Mouse (Mus musculus) CH12.LX (cell line): ENCODE measurements around the gene Skap1. TPM values are rescaled to one million over a fixed set of nuclear protein-coding genes. Genes with fewer than 3 reads are reported as not detected.

Experiments
- DNase-seq: peaks from one replicate; pipeline ENCODE4 v3.0.0-alpha.2; 2013; ENCODE audit errors: extremely low read depth
- H3K27ac ChIP-seq: 2 replicates; pipeline ENCODE4 v1.5.1; 2012; ENCODE audit warnings: low read depth, mild to moderate bottlenecking, control low read depth, moderate library complexity; ENCODE audit not compliant: insufficient read depth
- H3K27me3 ChIP-seq: replicated peaks from 2 replicates; pipeline ENCODE3; 2012; ENCODE audit warnings: inconsistent platforms
- H3K36me3 ChIP-seq, 2 experiments: replicated peaks in 1 of 2; 2 replicates each; pipeline versions ENCODE3 to v1.6.1; 2012; ENCODE audit warnings: inconsistent platforms in 1 of 2, low read length in 1 of 2, mild to moderate bottlenecking in 1 of 2, mixed read lengths in 1 of 2, moderate library complexity in 1 of 2; ENCODE audit not compliant: control insufficient read depth in 1 of 2, insufficient read depth in 1 of 2
- H3K4me1 ChIP-seq, 2 experiments: 2 replicates each; pipeline ENCODE4 v1.6.1; 2012; ENCODE audit warnings: inconsistent platforms in 1 of 2, moderate library complexity in 1 of 2; ENCODE audit not compliant: insufficient read depth in 2 of 2, control insufficient read depth in 1 of 2
- H3K4me2 ChIP-seq: 2 replicates; pipeline ENCODE4 v1.6.1; 2012; ENCODE audit warnings: low read depth, mild to moderate bottlenecking, control low read depth; ENCODE audit not compliant: poor library complexity, insufficient read depth, severe bottlenecking
- H3K4me3 ChIP-seq, 3 experiments: fragments of 150-350 bp in 1 of 3; sonication (generic) in 1 of 3; replicated peaks in 1 of 3; 2 replicates each; pipeline versions ENCODE3 to v1.5.1; 2011 to 2012; ENCODE audit warnings: low read depth in 2 of 3, low read length in 2 of 3, mild to moderate bottlenecking in 2 of 3, moderate library complexity in 2 of 3, control low read depth in 1 of 3, improper control_type of control experiment in 1 of 3, inconsistent platforms in 1 of 3, mixed read lengths in 1 of 3; ENCODE audit not compliant: poor library complexity in 1 of 3
- H3K79me2 ChIP-seq: replicated peaks from 2 replicates; pipeline ENCODE4 v1.6.1; 2012; ENCODE audit warnings: mild to moderate bottlenecking, moderate library complexity; ENCODE audit not compliant: control insufficient read depth, poor library complexity, insufficient read depth, severe bottlenecking; ENCODE audit errors: extremely low read depth
- H3K9ac ChIP-seq: 2 replicates; pipeline ENCODE4 v1.6.1; 2012; ENCODE audit warnings: low read depth, mild to moderate bottlenecking, control low read depth, moderate library complexity; ENCODE audit not compliant: insufficient read depth
- H3K9me3 ChIP-seq: replicated peaks from 2 replicates; pipeline ENCODE3; 2012; ENCODE audit warnings: low read length, inconsistent platforms, mixed read lengths
- CHD1 ChIP-seq: IDR thresholded peaks from 2 replicates; pipeline ENCODE4 v1.6.1; 2012; ENCODE audit warnings: low read depth, low read length, improper control_type of control experiment, inconsistent platforms
- CHD2 ChIP-seq: IDR thresholded peaks from 2 replicates; pipeline ENCODE4 v1.6.1; 2011; ENCODE audit warnings: low read length, improper control_type of control experiment
- CTCF ChIP-seq, 2 experiments: IDR thresholded peaks in 1 of 2; conservative IDR thresholded peaks in 1 of 2; 2 replicates each; pipeline ENCODE4 v1.5.1; 2011 to 2012; ENCODE audit warnings: low read depth in 2 of 2, low read length in 2 of 2, improper control_type of control experiment in 1 of 2, inconsistent platforms in 1 of 2, mild to moderate bottlenecking in 1 of 2, moderate library complexity in 1 of 2
- ELF1 ChIP-seq: IDR thresholded peaks from 2 replicates; pipeline ENCODE4 v1.6.1; 2014; ENCODE audit warnings: low read depth, mild to moderate bottlenecking, inconsistent platforms, low read length, improper control_type of control experiment
- EP300 ChIP-seq: IDR thresholded peaks from 2 replicates; pipeline ENCODE4 v1.6.1; 2011; ENCODE audit warnings: low read length, improper control_type of control experiment
- HCFC1 ChIP-seq: IDR thresholded peaks from 2 replicates; pipeline ENCODE4 v1.6.1; 2012; ENCODE audit warnings: low read depth, mild to moderate bottlenecking, inconsistent platforms, low read length, improper control_type of control experiment
- IRF4 ChIP-seq: IDR thresholded peaks from 2 replicates; pipeline ENCODE4 v1.6.1; 2014; ENCODE audit warnings: low read depth, mild to moderate bottlenecking, inconsistent platforms, low read length, improper control_type of control experiment
- JUN ChIP-seq: IDR thresholded peaks from 2 replicates; pipeline ENCODE4 v1.6.1; 2011; ENCODE audit warnings: low read depth, mild to moderate bottlenecking, low read length, improper control_type of control experiment, moderate library complexity; ENCODE audit not compliant: insufficient read depth
- JUND ChIP-seq: conservative IDR thresholded peaks from 2 replicates; pipeline ENCODE4 v1.6.1; 2011; ENCODE audit warnings: low read depth, low read length, improper control_type of control experiment
- KAT2A ChIP-seq: IDR thresholded peaks from 2 replicates; pipeline ENCODE4 v1.6.1; 2012; ENCODE audit warnings: low read length, improper control_type of control experiment, inconsistent platforms; ENCODE audit not compliant: insufficient replicate concordance
- MAFK ChIP-seq: IDR thresholded peaks from 2 replicates; pipeline ENCODE4 v1.6.1; 2011; ENCODE audit warnings: low read length, improper control_type of control experiment; ENCODE audit not compliant: insufficient replicate concordance
- MAX ChIP-seq: IDR thresholded peaks from 2 replicates; pipeline ENCODE4 v1.6.1; 2011; ENCODE audit warnings: low read length, improper control_type of control experiment
- MAZ ChIP-seq: IDR thresholded peaks from 2 replicates; pipeline ENCODE4 v1.6.1; 2012; ENCODE audit warnings: low read depth, mild to moderate bottlenecking, inconsistent platforms, low read length, improper control_type of control experiment, moderate library complexity
- MEF2A ChIP-seq: IDR thresholded peaks from 2 replicates; pipeline ENCODE4 v1.6.1; 2014; ENCODE audit warnings: low read depth, mild to moderate bottlenecking, inconsistent platforms, low read length, improper control_type of control experiment, borderline replicate concordance
- MXI1 ChIP-seq: IDR thresholded peaks from 2 replicates; pipeline ENCODE4 v1.6.1; 2011; ENCODE audit warnings: mild to moderate bottlenecking, low read depth, low read length, improper control_type of control experiment
- MYC ChIP-seq: IDR thresholded peaks from 2 replicates; pipeline ENCODE4 v1.6.1; 2011; ENCODE audit warnings: low read depth, mild to moderate bottlenecking, improper control_type of control experiment, low read length
- NELFE ChIP-seq: IDR thresholded peaks from 2 replicates; pipeline ENCODE4 v1.6.1; 2011; ENCODE audit warnings: low read depth, low read length, improper control_type of control experiment
- NRF1 ChIP-seq: IDR thresholded peaks from 2 replicates; pipeline ENCODE4 v1.6.1; 2014; ENCODE audit warnings: low read depth, mild to moderate bottlenecking, inconsistent platforms, low read length, improper control_type of control experiment, moderate library complexity
- PAX5 ChIP-seq: IDR thresholded peaks from 2 replicates; pipeline ENCODE4 v1.6.1; 2012; ENCODE audit warnings: low read length, inconsistent platforms, mixed read lengths
- POLR2A ChIP-seq: IDR thresholded peaks from 2 replicates; pipeline ENCODE4 v1.6.1; 2011; ENCODE audit warnings: low read depth, mild to moderate bottlenecking, improper control_type of control experiment, low read length
- POLR2AphosphoS2 ChIP-seq: IDR thresholded peaks from 2 replicates; pipeline ENCODE4 v1.6.1; 2011; ENCODE audit warnings: low read depth, low read length, improper control_type of control experiment
- RAD21 ChIP-seq: IDR thresholded peaks from 2 replicates; pipeline ENCODE4 v1.6.1; 2011; ENCODE audit warnings: low read depth, mild to moderate bottlenecking, low read length, improper control_type of control experiment, moderate library complexity
- RCOR1 ChIP-seq: conservative IDR thresholded peaks from 2 replicates; pipeline ENCODE4 v1.6.1; 2012; ENCODE audit warnings: low read depth, mild to moderate bottlenecking, inconsistent platforms, low read length, improper control_type of control experiment
- SMC3 ChIP-seq: IDR thresholded peaks from 2 replicates; pipeline ENCODE4 v1.6.1; 2011; ENCODE audit warnings: low read depth, low read length, improper control_type of control experiment
- TCF12 ChIP-seq: IDR thresholded peaks from 2 replicates; pipeline ENCODE4 v1.6.1; 2014; ENCODE audit warnings: low read depth, mild to moderate bottlenecking, inconsistent platforms, low read length, improper control_type of control experiment
- USF1 ChIP-seq: IDR thresholded peaks from 2 replicates; pipeline ENCODE4 v1.6.1; 2014; ENCODE audit warnings: low read depth, mild to moderate bottlenecking, inconsistent platforms, low read length, improper control_type of control experiment
- USF2 ChIP-seq: conservative IDR thresholded peaks from 2 replicates; pipeline ENCODE4 v1.6.1; 2011; ENCODE audit warnings: low read depth, low read length, improper control_type of control experiment
- ZC3H11A ChIP-seq: IDR thresholded peaks from 2 replicates; pipeline ENCODE4 v1.6.1; 2012; ENCODE audit warnings: low read depth, mild to moderate bottlenecking, inconsistent platforms, low read length, improper control_type of control experiment
- ZKSCAN1 ChIP-seq: IDR thresholded peaks from 2 replicates; pipeline ENCODE4 v1.6.1; 2012; ENCODE audit warnings: low read depth, inconsistent platforms, low read length, improper control_type of control experiment, borderline replicate concordance
- ZMIZ1 ChIP-seq: IDR thresholded peaks from 2 replicates; pipeline ENCODE4 v1.6.1; 2012; ENCODE audit warnings: low read depth, mild to moderate bottlenecking, inconsistent platforms, low read length, improper control_type of control experiment
- ZNF384 ChIP-seq: IDR thresholded peaks from 2 replicates; pipeline ENCODE4 v1.6.1; 2012; ENCODE audit warnings: low read depth, low read length, improper control_type of control experiment, inconsistent platforms
- dilution Hi-C: fragments of 300-500 bp; cut with MboI; formaldehyde crosslinking; loops from 2 replicates; pipeline ENCODE4 v1.14.3; 2020; ENCODE audit warnings: low sequenced_read_pairs; ENCODE audit not compliant: extremely low pct_unique_long_range_greater_than_20kb, extremely low pct_ligation_motif_present
- in situ Hi-C: fragments of 300-500 bp; cut with MboI; formaldehyde crosslinking; loops from 3 replicates; pipeline ENCODE4 v1.14.3; 2019; ENCODE audit warnings: low sequenced_read_pairs, low pct_ligation_motif_present, low pct_unique_long_range_greater_than_20kb, mixed read lengths
- polyA plus RNA-seq: library from polyadenylated mRNA; unstranded; fragments of >175 nt; gene quantifications from 2 replicates; pipeline ENCODE4 v1.2.1, GENCODE M21; 2012; ENCODE audit warnings: low read depth; ENCODE audit not compliant: insufficient read length
- total RNA-seq, 2 experiments: library from RNA; depleted of rRNA; stranded (reverse); fragments of 300-350 nt in 1 of 2; fragments of >200 nt in 1 of 2; gene quantifications; 2 replicates each; pipeline ENCODE4 v1.2.3; 2012 to 2014

Gene Skap1
- total and polyA plus RNA-seq, 3 experiments = not detected

DNA sequence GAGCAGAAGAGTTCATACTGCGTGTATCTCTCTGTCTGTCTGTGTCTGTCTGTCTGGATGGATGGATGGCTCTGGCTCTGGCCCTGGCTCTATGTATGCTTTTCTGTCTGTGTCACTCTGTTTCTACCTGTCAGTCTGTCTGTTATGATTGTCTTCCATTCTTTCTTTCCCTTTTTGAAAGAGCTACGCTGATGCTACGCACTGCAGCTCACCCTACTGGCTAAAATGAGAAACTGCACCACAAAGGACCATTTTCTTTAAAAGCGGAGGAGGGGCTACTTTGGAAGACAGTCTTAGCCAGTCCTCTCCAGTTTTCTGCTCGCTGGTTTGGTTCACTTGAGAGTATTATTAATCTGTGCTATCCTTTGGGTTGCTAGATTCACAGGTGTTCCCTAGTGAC, 71.8 kb downstream of the Skap1 start:
- dilution Hi-C loops = no loop called here

GRCm38 (mm10) chr11:96542003-96542402, 77.6 kb downstream of the Skap1 start:
- dilution Hi-C loops (no loop called here), in situ Hi-C loops (loop anchor here (25.0 kb wide), 1 partner anchor 230 kb away; the partner anchor contains the start of genes Hoxb3, Hoxb4 and Hoxb5)
- DNase-seq = no peak
- TF ChIP-seq POLR2AphosphoS2 (no peak), RCOR1 (no peak), ZMIZ1 (no peak), EP300 (no peak), MYC (no peak), USF2 (no peak), MAFK (no peak), SMC3 (no peak), NRF1 (no peak), MAX (no peak), CHD2 (no peak), NELFE (no peak), JUN (no peak), USF1 (no peak), KAT2A (no peak), PAX5 (no peak)
- H3K27me3 ChIP-seq = peaks cover 73% of the 10 kb centered on the region
- H3K36me3 ChIP-seq = no peaks in the 10 kb centered on the region
- no peak overlapping the region for H3K4me2 ChIP-seq
- H3K27ac ChIP-seq = no peak overlapping the region
- H3K4me1 ChIP-seq = no peaks in the 10 kb centered on the region
- H3K4me3 ChIP-seq = no peak overlapping the region
- H3K79me2 ChIP-seq = no peaks in the 10 kb centered on the region
- H3K9me3 ChIP-seq = no peaks in the 10 kb centered on the region
- no peak overlapping the region for H3K9ac ChIP-seq

More for the DNA sequence above, 71.8 kb downstream of the Skap1 start:
- no peaks in the 10 kb centered on the region for H3K79me2 ChIP-seq
- peaks cover 46% of the 10 kb centered on the region for H3K27me3 ChIP-seq
- H3K36me3 ChIP-seq = no peaks in the 10 kb centered on the region
- no peak overlapping the region for H3K4me3 ChIP-seq
- H3K9ac ChIP-seq = no peak overlapping the region
- TF ChIP-seq JUN (no peak), MAZ (no peak), CTCF (conservative IDR thresholded peaks at IDR 0.05 in 1 of 2, IDR thresholded peaks at IDR 0.05 in 1 of 2; ENCODE audit: low read depth in 2 of 2, low read length in 2 of 2) (peak; percentile 95 to 97), NRF1 (0 out of 2 replicates have a peak, but pooled peaks have one; percentile 19), MEF2A (0 out of 2 replicates have a peak, but pooled peaks have one; percentile 17), PAX5 (no peak), ZNF384 (no peak), MAX (no peak), HCFC1 (no peak), CHD1 (no peak), ZMIZ1 (no peak), SMC3 (peak; percentile 92), TCF12 (no peak), CHD2 (no peak), RAD21 (peak; percentile 95), JUND (no peak), MXI1 (no peak), ZC3H11A (peak; percentile 67; the same call in 1 of the 2 replicates), IRF4 (peak; percentile 40; the same call in 1 of the 2 replicates), MYC (no peak), ELF1 (no peak), RCOR1 (no peak), POLR2AphosphoS2 (no peak), POLR2A (no peak), NELFE (peak; percentile 46; the same call in 1 of the 2 replicates), ZKSCAN1 (no peak)
- H3K4me1 ChIP-seq = no peaks in the 10 kb centered on the region
- H3K27ac ChIP-seq = no peak overlapping the region
- no peaks in the 10 kb centered on the region for H3K9me3 ChIP-seq
- in situ Hi-C loops = loop anchor here (25.0 kb wide), 1 partner anchor 224 kb away; the partner anchor contains the start of genes Hoxb3, Hoxb4 and Hoxb5
- DNase-seq = peak; percentile 66
- H3K4me2 ChIP-seq = no peak overlapping the region; the same call in 1 of the 2 replicates
